Mouse (Mus musculus) thymus, adult 2 months (tissue): ENCODE data around the gene Tsacc.
"Not testable (repeated sequence)": the region's sequence is repeated elsewhere in the genome, so short reads cannot be mapped to it uniquely, and the experiment has no call there.

ENCODE experiments used
- CTCF ChIP-seq: fragments of 200-500 bp; IDR thresholded peaks from 2 replicates; pipeline ENCODE4 v1.5.1; 2012; ENCODE audit warnings: mild to moderate bottlenecking, control low read depth, low read length, moderate library complexity, borderline replicate concordance; ENCODE audit not compliant: control insufficient read depth, poor library complexity, insufficient read depth; ENCODE audit errors: extremely low read depth
- POLR2A ChIP-seq: fragments of 200-500 bp; IDR thresholded peaks from 2 replicates; pipeline ENCODE4 v1.6.1; 2012; ENCODE audit warnings: mild to moderate bottlenecking, low read length, control low read depth, moderate library complexity; ENCODE audit not compliant: control insufficient read depth, poor library complexity, insufficient read depth; ENCODE audit errors: extremely low read depth

DNA sequence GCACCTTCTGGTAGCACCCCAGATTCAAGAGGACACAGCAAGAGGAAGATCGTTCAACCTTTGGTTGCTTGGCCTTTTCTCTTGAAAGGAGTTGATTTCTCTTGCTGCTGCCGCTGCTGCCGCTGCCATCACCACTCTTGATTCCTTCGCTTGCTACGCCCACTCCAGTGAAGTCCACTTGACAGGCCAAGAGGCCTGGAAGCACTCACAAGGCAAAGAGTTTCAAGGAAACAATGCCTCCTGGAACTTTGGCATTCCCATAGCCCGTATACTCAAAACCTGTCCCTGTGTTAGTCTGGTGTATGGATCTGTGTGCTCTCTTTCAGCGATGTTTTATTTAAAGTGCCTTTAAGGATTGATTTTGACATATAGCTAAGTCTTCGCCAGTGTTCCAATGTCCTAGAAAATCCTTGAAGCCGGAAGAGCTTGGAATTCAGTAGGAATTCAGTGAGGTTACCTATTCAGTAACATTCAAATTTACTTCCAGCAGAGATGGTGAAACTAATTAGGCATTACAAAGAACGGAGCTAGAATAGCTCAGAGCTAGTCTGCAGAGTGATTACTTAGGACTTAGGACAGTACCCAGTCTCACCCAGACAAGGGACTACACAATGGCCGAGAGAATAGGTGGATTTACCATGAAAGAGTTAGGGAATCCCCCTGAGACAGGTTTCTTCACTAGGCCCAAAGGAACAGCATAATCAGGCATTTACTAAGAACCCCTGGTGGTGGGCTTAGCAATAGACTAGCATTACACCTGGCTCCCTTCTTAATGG, 15.5 kb downstream of the Tsacc start:
- TF ChIP-seq CTCF, POLR2A: not testable (repeated sequence)
